Mouse (Mus musculus) Patski (cell line): Measurements from ENCODE around the gene Ppwd1. TPM values are rescaled to one million over a fixed set of nuclear protein-coding genes. Genes with fewer than 3 reads are reported as not detected.

Experiments used
- ATAC-seq: fragments of 100-300 bp; one replicate; pipeline ENCODE4 v1.8.0; 2021
- CTCF ChIA-PET: fragments of 350-600 bp; sonication (Branson Sonifier 250); formaldehyde crosslinking; loops from one replicate; lab custom pipeline; 2022; ENCODE audit warnings: inconsistent platforms; lab: Charles Lee
- POLR2A ChIA-PET: fragments of 350-600 bp; sonication (Branson Sonifier 250); formaldehyde crosslinking; loops from one replicate; lab custom pipeline; 2022; ENCODE audit warnings: antibody characterized with exemption, inconsistent platforms; lab: Charles Lee
- DNase-seq: peaks from one replicate; pipeline ENCODE4 v3.0.0-alpha.2; 2011; ENCODE audit warnings: low read depth, low spot score
- H3K27me3 ChIP-seq: fragments of 371-371 bp; one replicate; pipeline ENCODE4 v1.5.1; 2021
- CTCF ChIP-seq: fragments of 100-300 bp; IDR thresholded peaks from one replicate; pipeline ENCODE4 v1.5.1; 2021
- in situ Hi-C: fragments of 300-500 bp; cut with MboI; formaldehyde crosslinking; loops from 3 replicates; pipeline ENCODE4 v1.11.1; 2018; ENCODE audit warnings: low pct_unique_long_range_greater_than_20kb, mixed read lengths
- polyA plus RNA-seq: library from polyadenylated mRNA; unstranded; gene quantifications from one replicate; pipeline ENCODE4 v1.2.3, GENCODE M21; 2021

The Ppwd1 gene
- polyA plus RNA-seq, 1 experiment from 2014 or later = 26.5 TPM

DNA sequence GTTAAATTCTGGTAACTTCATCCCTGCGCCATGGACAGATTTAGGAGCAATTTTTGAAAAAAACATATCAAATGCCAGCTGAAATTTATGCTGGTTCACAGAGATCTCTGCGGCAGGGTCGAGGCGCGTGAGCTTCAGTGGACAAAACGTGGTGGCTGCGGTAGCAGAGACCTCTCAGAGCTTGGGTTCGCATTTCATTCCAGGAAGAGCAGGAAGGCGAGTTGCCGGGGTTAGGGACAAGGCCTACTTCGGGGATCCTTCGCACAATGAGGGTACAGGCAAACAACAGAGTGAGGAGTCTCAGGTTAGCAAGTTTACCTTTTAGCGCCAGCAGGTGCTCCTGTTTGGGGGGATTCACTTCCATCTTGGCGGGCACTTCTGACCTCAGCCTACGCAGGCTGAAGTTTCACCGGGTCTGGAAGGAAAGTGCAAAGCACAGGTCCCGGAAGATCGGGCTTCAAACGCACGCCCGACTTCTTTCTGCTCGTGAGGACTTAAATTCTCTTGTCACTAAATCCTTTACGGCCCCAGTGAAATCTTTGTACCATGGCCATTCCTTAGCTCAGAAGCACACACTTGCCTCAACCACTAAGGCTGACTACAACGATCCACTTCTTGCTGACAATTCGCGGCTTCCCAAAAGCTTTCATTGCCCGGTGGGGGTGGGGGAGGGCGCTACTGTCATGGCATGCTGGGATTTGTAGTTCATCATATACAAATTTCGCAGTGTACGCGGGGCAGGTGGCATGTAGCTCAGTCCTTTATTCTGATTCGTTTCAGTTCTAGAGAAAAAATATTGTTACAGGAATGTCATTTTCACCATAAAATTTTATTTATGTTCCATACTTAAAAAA is 50.6 kb downstream of the Ppwd1 start, which contains the start of gene Trappc13:
Trappc13 (minus strand) TSS at position 674 of the 854 bp plus-strand sequence.
- ATAC-seq (peak; percentile 75), DNase-seq (no peak)
- ChIA-PET POLR2A (no interaction called here), CTCF (interaction anchor here (0.7 to 1.2 kb wide), 3 partner anchors 10 to 12 kb away, joined by 3 read pairs; no protein-coding TSS in a partner anchor)
- H3K27me3 ChIP-seq = no peaks in the 10 kb centered on the region
- in situ Hi-C loops = no loop called here
- TF ChIP-seq CTCF = no peak

DNA sequence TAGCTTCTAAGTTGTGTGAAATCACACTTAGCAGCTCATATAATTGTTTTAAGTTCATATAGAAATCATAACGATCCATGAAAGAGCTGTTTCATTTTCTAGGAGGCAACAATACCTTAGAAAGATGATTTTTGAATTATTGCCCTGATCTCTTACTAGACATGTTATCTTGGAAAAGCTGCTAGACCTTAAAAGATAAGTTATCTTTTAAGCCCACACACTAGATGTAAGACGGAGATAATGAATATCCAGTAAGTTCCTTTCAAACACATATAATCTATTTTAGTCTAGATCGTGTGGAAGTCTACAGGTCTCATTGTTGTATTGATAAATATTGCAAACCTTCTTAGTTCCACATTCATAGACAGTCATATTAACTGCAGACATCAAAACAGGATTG is 51.8 kb downstream of the Ppwd1 start:
- DNase-seq (no peak), ATAC-seq (no peak)
- in situ Hi-C loops = no loop called here
- POLR2A ChIA-PET = no interaction called here
- H3K27me3 ChIP-seq = no peaks in the 10 kb centered on the region
- CTCF ChIA-PET = interaction anchor here (0.7 kb wide), 1 partner anchor 11 kb away, joined by 3 read pairs; no protein-coding TSS in a partner anchor
- TF ChIP-seq CTCF = no peak

- DNase-seq (no peak), ATAC-seq (no peak)
- POLR2A ChIA-PET = no interaction called here
- TF ChIP-seq CTCF = no peak
- no peaks in the 10 kb centered on the region for H3K27me3 ChIP-seq
- CTCF ChIA-PET = interaction anchor here (1.2 kb wide), 1 partner anchor 20 kb away, joined by 3 read pairs; no protein-coding TSS in a partner anchor
- in situ Hi-C loops = no loop called here
Observed at GRCm38 (mm10) chr13:104172498-104172897, 56.1 kb downstream of the Ppwd1 start.

DNA sequence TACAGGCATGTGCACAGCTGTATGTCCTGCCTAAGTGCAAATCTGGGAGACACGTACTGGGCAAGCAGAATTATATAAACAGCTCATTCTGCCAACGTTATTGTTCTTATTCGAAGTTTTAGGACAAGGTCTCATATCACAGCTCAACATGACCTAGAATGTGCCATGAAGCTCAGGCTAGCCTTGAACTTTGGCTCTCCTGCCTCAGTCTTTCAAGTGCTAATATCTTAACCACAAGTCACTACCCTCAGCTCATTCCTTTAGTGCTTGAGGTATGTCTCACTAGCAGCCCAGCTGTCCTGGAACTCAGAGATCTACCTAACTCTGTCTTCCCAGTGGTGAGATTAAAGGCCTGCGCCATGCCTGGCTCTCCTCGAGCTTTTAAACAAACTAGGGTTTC is 56.9 kb downstream of the Ppwd1 start:
- ATAC-seq (no peak), DNase-seq (no peak)
- no peaks in the 10 kb centered on the region for H3K27me3 ChIP-seq
- no peak for TF ChIP-seq CTCF
- in situ Hi-C loops = no loop called here
- ChIA-PET CTCF (interaction anchor here (1.2 kb wide), 1 partner anchor 19 kb away, joined by 3 read pairs; no protein-coding TSS in a partner anchor), POLR2A (no interaction called here)

GRCm38 (mm10) chr13:104155686-104156085 is 73.0 kb downstream of the Ppwd1 start:
- peak; percentile 31 for DNase-seq
- in situ Hi-C loops = no loop called here
- no peak for TF ChIP-seq CTCF
- CTCF ChIA-PET = no interaction called here
- no peaks in the 10 kb centered on the region for H3K27me3 ChIP-seq
- POLR2A ChIA-PET = no interaction called here
- ATAC-seq = peak; percentile 26

Other genes starting within 250 kb of the Ppwd1 start
- gene Nln, start 119.2 kb downstream of the Ppwd1 start, polyA plus RNA-seq = 29.2 TPM
- gene Sgtb, start 119.1 kb downstream of the Ppwd1 start, polyA plus RNA-seq = 8.3 TPM
- gene Trappc13, start 50.4 kb downstream of the Ppwd1 start, polyA plus RNA-seq = 45.7 TPM
- 24.5 TPM for gene Trim23, start 50.0 kb downstream of the Ppwd1 start, polyA plus RNA-seq
- gene Cenpk, start 232 bp downstream of the Ppwd1 start, polyA plus RNA-seq = 16.6 TPM
- 4.8 TPM for gene Adamts6, start 59.0 kb upstream of the Ppwd1 start, polyA plus RNA-seq